Mouse (Mus musculus) myocyte (in vitro differentiated cells): ENCODE data around the gene Ikzf1. TPM values are rescaled to one million over a fixed set of nuclear protein-coding genes. Genes with fewer than 3 reads are reported as not detected.

Experiments used
- H3K27me3 ChIP-seq: one replicate; pipeline ENCODE4 v1.6.1; 2011; ENCODE audit not compliant: control insufficient read depth, insufficient read depth, insufficient read length
- H3K36me3 ChIP-seq: one replicate; pipeline ENCODE4 v1.6.1; 2011; ENCODE audit not compliant: control insufficient read depth, insufficient read depth
- H3K4me2 ChIP-seq: one replicate; pipeline ENCODE4 v1.6.1; 2011; ENCODE audit warnings: low read depth, control low read depth
- H3K4me3 ChIP-seq: one replicate; pipeline ENCODE4 v1.5.1; 2011; ENCODE audit warnings: mild to moderate bottlenecking, control low read depth, moderate library complexity
- H3K79me2 ChIP-seq: one replicate; pipeline ENCODE4 v1.6.1; 2011; ENCODE audit not compliant: control insufficient read depth, insufficient read depth
- H3ac ChIP-seq: one replicate; pipeline ENCODE4 v1.6.1; 2011; ENCODE audit not compliant: control insufficient read depth, insufficient read length
- CEBPB ChIP-seq: IDR thresholded peaks from 2 replicates; pipeline ENCODE4 v1.6.1; 2011; ENCODE audit warnings: mild to moderate bottlenecking, moderate library complexity; ENCODE audit not compliant: poor library complexity, insufficient read depth, severe bottlenecking
- E2F4 ChIP-seq: IDR thresholded peaks from one replicate; pipeline ENCODE4 v1.6.1; 2011; ENCODE audit warnings: mild to moderate bottlenecking, control low read depth, moderate library complexity; ENCODE audit not compliant: insufficient read depth
- MAX ChIP-seq: IDR thresholded peaks from one replicate; pipeline ENCODE4 v1.6.1; 2011; ENCODE audit warnings: low read depth, mild to moderate bottlenecking, control low read depth
- MYOD1 ChIP-seq, 3 experiments: IDR thresholded peaks; one replicate each; pipeline ENCODE4 v1.6.1; 2011; ENCODE audit warnings: control low read depth in 2 of 3, low read depth in 2 of 3, mild to moderate bottlenecking in 2 of 3, moderate library complexity in 1 of 3; ENCODE audit not compliant: insufficient read length in 2 of 3, control insufficient read depth in 1 of 3
- MYOG ChIP-seq, 3 experiments: IDR thresholded peaks; one replicate each; pipeline ENCODE4 v1.6.1; 2011; ENCODE audit warnings: control low read depth in 2 of 3, low read depth in 2 of 3, mild to moderate bottlenecking in 2 of 3; ENCODE audit not compliant: insufficient read length in 2 of 3, control insufficient read depth in 1 of 3, insufficient read depth in 1 of 3
- POLR2A ChIP-seq: IDR thresholded peaks from one replicate; pipeline ENCODE4 v1.6.1; 2011; ENCODE audit warnings: low read depth, mild to moderate bottlenecking, control low read depth, moderate library complexity; ENCODE audit not compliant: insufficient read length
- POLR2AphosphoS2 ChIP-seq: IDR thresholded peaks from one replicate; pipeline ENCODE4 v1.6.1; 2011; ENCODE audit warnings: low read depth, control low read depth; ENCODE audit not compliant: insufficient read length
- REST ChIP-seq: IDR thresholded peaks from one replicate; pipeline ENCODE4 v1.6.1; 2011; ENCODE audit warnings: mild to moderate bottlenecking, control low read depth, moderate library complexity; ENCODE audit not compliant: insufficient read depth, insufficient read length
- SRF ChIP-seq: IDR thresholded peaks from one replicate; pipeline ENCODE4 v1.6.1; 2011; ENCODE audit warnings: low read depth; ENCODE audit not compliant: control insufficient read depth, insufficient read length
- TCF12 ChIP-seq: IDR thresholded peaks from one replicate; pipeline ENCODE4 v1.6.1; 2011; ENCODE audit warnings: mild to moderate bottlenecking, control low read depth; ENCODE audit not compliant: poor library complexity, insufficient read depth, severe bottlenecking
- TCF3 ChIP-seq: IDR thresholded peaks from one replicate; pipeline ENCODE4 v1.6.1; 2011; ENCODE audit warnings: low read depth, control low read depth; ENCODE audit not compliant: insufficient read length
- USF1 ChIP-seq: IDR thresholded peaks from one replicate; pipeline ENCODE4 v1.6.1; 2011; ENCODE audit warnings: low read depth, mild to moderate bottlenecking, control low read depth, moderate library complexity
- polyA plus RNA-seq: library from polyadenylated mRNA; unstranded; fragments of >200 nt; fragmentation: generic; extraction: Trizol; gene quantifications from one replicate; pipeline ENCODE4 v1.2.1, GENCODE M21; 2012; ENCODE audit warnings: missing spikeins

Gene Ikzf1
- polyA plus RNA-seq, 1 experiment: 0.19 TPM

DNA sequence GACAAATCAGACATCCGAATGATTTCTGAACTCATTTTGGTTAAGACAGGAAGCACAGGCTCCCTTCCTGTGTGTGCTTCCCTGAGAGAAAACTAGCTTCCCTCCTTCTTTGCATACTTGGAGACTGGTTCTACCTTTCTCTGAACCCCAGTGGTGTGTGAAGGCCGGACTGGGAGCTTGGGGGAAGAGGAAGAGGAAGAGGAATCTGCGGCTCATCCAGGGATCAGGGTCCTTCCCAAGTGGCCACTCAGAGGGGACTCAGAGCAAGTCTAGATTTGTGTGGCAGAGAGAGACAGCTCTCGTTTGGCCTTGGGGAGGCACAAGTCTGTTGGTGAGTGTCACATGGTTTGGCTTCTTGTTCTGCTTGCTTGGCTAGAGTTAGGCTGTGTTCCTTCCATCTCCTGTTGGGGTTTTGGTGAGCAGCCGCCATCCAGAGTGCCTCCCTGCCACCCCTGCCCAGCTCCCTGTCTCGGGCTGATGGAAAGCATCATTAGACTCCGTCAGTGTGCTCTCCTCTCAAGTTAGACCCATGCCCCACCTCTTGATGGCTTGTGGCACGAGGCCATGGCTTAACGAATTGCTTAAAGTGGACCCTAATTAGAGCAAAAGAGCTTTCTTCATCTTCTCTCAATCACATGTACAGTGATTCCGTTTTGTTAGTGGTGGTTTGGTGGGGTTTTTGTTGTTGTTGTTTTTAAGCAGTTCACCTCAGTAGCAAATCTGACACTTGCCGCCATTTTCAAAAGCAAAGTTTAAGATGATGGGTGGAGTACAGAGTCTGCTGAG, 5.4 kb downstream of the Ikzf1 start:
- H3K79me2 ChIP-seq: no peaks in the 10 kb centered on the region
- no peak overlapping the region for H3ac ChIP-seq
- H3K4me2 ChIP-seq: no peak overlapping the region
- H3K36me3 ChIP-seq: no peaks in the 10 kb centered on the region
- no peak for TF ChIP-seq TCF12
- TF ChIP-seq TCF3: no peak
- TF ChIP-seq SRF: no peak
- TF ChIP-seq MYOD1 (IDR thresholded peaks at IDR 0.05; ENCODE audit: control insufficient read depth in 1 of 3, insufficient read length in 2 of 3, low read depth in 2 of 3): no peak
- TF ChIP-seq USF1: no peak
- TF ChIP-seq REST: no peak
- TF ChIP-seq CEBPB: no peak
- TF ChIP-seq POLR2AphosphoS2: no peak
- no peak for TF ChIP-seq MAX
- peaks cover 15% of the 10 kb centered on the region for H3K27me3 ChIP-seq
- H3K4me3 ChIP-seq: no peak overlapping the region

DNA sequence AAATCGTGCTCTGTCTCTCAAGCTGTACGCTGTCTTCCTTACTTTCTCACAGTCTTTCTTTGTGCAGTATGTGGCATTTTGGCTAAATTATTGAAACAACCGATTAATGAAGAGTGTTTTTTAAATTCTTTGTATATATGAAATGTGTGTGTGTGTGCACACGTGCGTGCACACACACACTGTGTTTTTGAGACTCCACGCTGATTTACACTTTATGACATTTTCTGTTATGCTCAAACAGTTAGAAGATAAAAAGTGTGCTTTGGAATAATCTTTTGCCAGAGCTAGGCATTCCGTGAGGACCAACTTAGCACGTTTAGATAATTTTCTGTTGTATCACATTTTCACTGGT, 6.0 kb downstream of the Ikzf1 start:
- H3K36me3 ChIP-seq: no peaks in the 10 kb centered on the region
- H3K4me2 ChIP-seq: no peak overlapping the region
- no peak overlapping the region for H3ac ChIP-seq
- TF ChIP-seq MYOG (IDR thresholded peaks at IDR 0.05; ENCODE audit: control insufficient read depth in 1 of 3, insufficient read depth in 1 of 3, insufficient read length in 2 of 3, low read depth in 2 of 3): no peak
- TF ChIP-seq MYOD1 (IDR thresholded peaks at IDR 0.05; ENCODE audit: control insufficient read depth in 1 of 3, insufficient read length in 2 of 3, low read depth in 2 of 3): no peak
- TF ChIP-seq MAX: no peak
- TF ChIP-seq TCF3: no peak
- no peak for TF ChIP-seq SRF
- no peak for TF ChIP-seq REST
- no peak for TF ChIP-seq POLR2A
- peaks cover 9% of the 10 kb centered on the region for H3K27me3 ChIP-seq
- H3K79me2 ChIP-seq: no peaks in the 10 kb centered on the region
- no peak overlapping the region for H3K4me3 ChIP-seq

- Histone ChIP-seq H3ac (no peak overlapping the region), H3K4me2 (no peak overlapping the region), H3K4me3 (no peak overlapping the region), H3K27me3 (peaks cover 3% of the 10 kb centered on the region), H3K36me3 (no peaks in the 10 kb centered on the region), H3K79me2 (no peaks in the 10 kb centered on the region)
- TF ChIP-seq USF1: no peak
- TF ChIP-seq TCF12: no peak
- no peak for TF ChIP-seq MYOD1 (IDR thresholded peaks at IDR 0.05; ENCODE audit: control insufficient read depth in 1 of 3, insufficient read length in 2 of 3, low read depth in 2 of 3)
- no peak for TF ChIP-seq MYOG (IDR thresholded peaks at IDR 0.05; ENCODE audit: control insufficient read depth in 1 of 3, insufficient read depth in 1 of 3, insufficient read length in 2 of 3, low read depth in 2 of 3)
- no peak for TF ChIP-seq SRF
- TF ChIP-seq POLR2A: no peak
Observed at GRCm38 (mm10) chr11:11691324-11692058, 6.7 kb downstream of the Ikzf1 start.

GRCm38 (mm10) chr11:11692558-11693166, 7.9 kb downstream of the Ikzf1 start:
- no peaks in the 10 kb centered on the region for H3K79me2 ChIP-seq
- no peak overlapping the region for H3K4me3 ChIP-seq
- H3K27me3 ChIP-seq: no peaks in the 10 kb centered on the region

More at GRCm38 (mm10) chr11:11692558-11693166, 7.9 kb downstream of the Ikzf1 start:
- no peak overlapping the region for H3K4me2 ChIP-seq
- no peak for TF ChIP-seq TCF12
- no peak for TF ChIP-seq TCF3
- no peak for TF ChIP-seq CEBPB
- no peak for TF ChIP-seq USF1
- TF ChIP-seq MYOG (IDR thresholded peaks at IDR 0.05; ENCODE audit: control insufficient read depth in 1 of 3, insufficient read depth in 1 of 3, insufficient read length in 2 of 3, low read depth in 2 of 3): no peak
- no peak for TF ChIP-seq SRF
- TF ChIP-seq REST: no peak
- no peak for TF ChIP-seq MYOD1 (IDR thresholded peaks at IDR 0.05; ENCODE audit: control insufficient read depth in 1 of 3, insufficient read length in 2 of 3, low read depth in 2 of 3)
- no peak for TF ChIP-seq MAX
- no peak for TF ChIP-seq POLR2A
- no peak for TF ChIP-seq E2F4
- TF ChIP-seq POLR2AphosphoS2: no peak
- H3ac ChIP-seq: no peak overlapping the region
- no peaks in the 10 kb centered on the region for H3K36me3 ChIP-seq
